8 mouse cellular contexts compared by ENCODE assay signal in genomic region chr3:145922019-145922854, GRCm38 (mm10). TPM values are rescaled to one million over a fixed set of nuclear protein-coding genes. Genes with fewer than 3 reads are reported as not detected.
A peak's percentile ranks its signal among the peaks of the same experiment; 100 is the strongest.
DNase-seq lines count a peak whose midpoint lies in the region; ATAC-seq and TF ChIP-seq lines count a peak whose summit lies in the region.

Gene Bcl10, plus strand, starts transcription at chr3:145922804.

- H3K79me2 ChIP-seq in myocyte (ENCODE audit: control insufficient read depth, insufficient read depth) = peaks cover 28% of the 10 kb centered on the region

- H3K4me3 ChIP-seq in heart, embryonic 12.5 days = peak within 1 kb of the TSS; percentile 50
- H3K4me3 ChIP-seq in myocyte = peak within 1 kb of the TSS; percentile 85

- H3K4me1 ChIP-seq in heart, embryonic 12.5 days (replicated peaks) = peaks cover 27% of the 10 kb centered on the region

- H3ac ChIP-seq in myocyte (ENCODE audit: control insufficient read depth, insufficient read length) = no peak within 1 kb of the TSS

- no peak for ATAC-seq in heart, embryonic 12.5 days (ENCODE audit: insufficient number of reproducible peaks, low FRiP score)

- TF ChIP-seq POLR2A in myocyte (IDR thresholded peaks at IDR 0.05; ENCODE audit: insufficient read length, low read depth) = no peak

- peak within 1 kb of the TSS; percentile 56; the same call in 1 of the 2 replicates for H3K9ac ChIP-seq in heart, embryonic 12.5 days

- intact Hi-C loops in left cerebral cortex, postnatal 10 days (cut with DNase I) = no loop called here

- 26% methylated on average over 11 of the region's 11 CpGs for WGBS in heart, embryonic 12.5 days

- H3K4me2 ChIP-seq in heart, embryonic 12.5 days = peak within 1 kb of the TSS; percentile 77
- peak within 1 kb of the TSS; percentile 96 for H3K4me2 ChIP-seq in myocyte (ENCODE audit: low read depth)

- 0 out of 2 replicates have a peak, but pooled peaks cover 2% of the 10 kb centered on the region for H3K36me3 ChIP-seq in heart, embryonic 12.5 days
- no peaks in the 10 kb centered on the region for H3K36me3 ChIP-seq in myocyte (ENCODE audit: control insufficient read depth, insufficient read depth)

- no peak for DNase-seq in layer of hippocampus, adult 8-10 months (ENCODE audit: low spot score in 2 of 2)
- no peak for DNase-seq in layer of hippocampus, adult 9-10 months (ENCODE audit: low spot score)
- DNase-seq in adrenal gland, postnatal 36 days = no peak
- DNase-seq in left cerebral cortex, postnatal 10 days (ENCODE audit: extremely low spot score in 1 of 2, low spot score in 2 of 2) = no peak
- no peak for DNase-seq in cerebellum, adult 18-20 months
- DNase-seq in ovary, postnatal 36 days (ENCODE audit: low spot score) = no peak

- H3K27me3 ChIP-seq in heart, embryonic 12.5 days (replicated peaks) = no peaks in the 10 kb centered on the region
- no peaks in the 10 kb centered on the region for H3K27me3 ChIP-seq in myocyte (ENCODE audit: control insufficient read depth, insufficient read depth, insufficient read length)

- H3K9me3 ChIP-seq in heart, embryonic 12.5 days (replicated peaks) = 0 out of 2 replicates have a peak, but pooled peaks cover 3% of the 10 kb centered on the region

- peak within 1 kb of the TSS; percentile 84 for H3K27ac ChIP-seq in heart, embryonic 12.5 days (ENCODE audit: poor library complexity, severe bottlenecking)

TF ChIP-seq in myocyte, 11 proteins besides CTCF, POLR2A, EP300 and RAD21:
- no peak for TF ChIP-seq TCF12 (IDR thresholded peaks at IDR 0.05; ENCODE audit: insufficient read depth, poor library complexity, severe bottlenecking)
- TF ChIP-seq MAX (IDR thresholded peaks at IDR 0.05; ENCODE audit: low read depth) = no peak
- no peak for TF ChIP-seq CEBPB (IDR thresholded peaks at IDR 0.05; ENCODE audit: insufficient read depth, poor library complexity, severe bottlenecking)
- no peak for TF ChIP-seq MYOG (IDR thresholded peaks at IDR 0.05; ENCODE audit: control insufficient read depth in 1 of 3, insufficient read depth in 1 of 3, insufficient read length in 2 of 3, low read depth in 2 of 3)
- TF ChIP-seq E2F4 (IDR thresholded peaks at IDR 0.05; ENCODE audit: insufficient read depth) = no peak
- no peak for TF ChIP-seq TCF3 (IDR thresholded peaks at IDR 0.05; ENCODE audit: insufficient read length, low read depth)
- no peak for TF ChIP-seq MYOD1 (IDR thresholded peaks at IDR 0.05; ENCODE audit: control insufficient read depth in 1 of 3, insufficient read length in 2 of 3, low read depth in 2 of 3)
- no peak for TF ChIP-seq USF1 (IDR thresholded peaks at IDR 0.05; ENCODE audit: low read depth)
- no peak for TF ChIP-seq POLR2AphosphoS2 (IDR thresholded peaks at IDR 0.05; ENCODE audit: insufficient read length, low read depth)
- TF ChIP-seq REST (IDR thresholded peaks at IDR 0.05; ENCODE audit: insufficient read depth, insufficient read length) = no peak
- no peak for TF ChIP-seq SRF (IDR thresholded peaks at IDR 0.05; ENCODE audit: control insufficient read depth, insufficient read length, low read depth)

RNA-seq across cellular contexts. Expression of gene Bcl10, which starts in this region (rescaled TPM):
- 10 to 100 TPM; 10.6 to 16.1 (median 14.2) TPM for total RNA-seq in layer of hippocampus, adult 8-10 months (2022)
- total RNA-seq in adrenal gland, postnatal 36 days (2021) = 10 to 100 TPM; 26.5 to 27.9 TPM
- polyA plus RNA-seq in heart, embryonic 12.5 days (2016; fragmentation: Nextera tagmentation; extraction: Ambion mirVana) = 42.9 and 43.1 TPM in 2 replicates
- 10 to 100 TPM; 15.8 to 16.2 TPM for total RNA-seq in left cerebral cortex, postnatal 10 days (2021)
- polyA plus RNA-seq in myocyte (2012; fragmentation: generic; extraction: Trizol) = 25.9 TPM
